Mouse (Mus musculus): ENCODE data around the gene 4931406P16Rik. TPM values are rescaled to one million over a fixed set of nuclear protein-coding genes. Genes with fewer than 3 reads are reported as not detected.

4931406P16Rik gene
- total and polyA plus RNA-seq, 3 experiments = 23.5 to 45.7 (median 25.5) TPM

DNA sequence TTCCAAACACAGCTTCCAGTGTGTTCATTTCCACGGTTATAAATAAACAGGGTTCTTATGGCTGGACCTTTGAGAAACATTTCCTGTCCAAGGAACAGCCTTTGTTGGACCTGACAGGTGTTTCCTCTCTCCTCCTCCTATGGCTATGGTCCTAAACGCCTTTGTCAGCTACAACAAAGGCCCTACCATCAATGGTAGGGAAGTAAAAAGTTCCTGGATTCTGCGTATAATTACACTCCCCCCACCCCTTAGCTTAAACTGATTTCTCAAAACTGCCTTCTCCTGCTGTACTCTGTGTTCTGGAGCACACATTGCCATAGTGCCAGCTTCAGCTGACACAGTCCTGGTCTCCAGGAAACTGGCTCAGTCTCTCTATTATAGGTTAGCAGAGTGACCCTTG, 58.2 kb downstream of the 4931406P16Rik start:
- TF ChIP-seq GATA2 (IDR thresholded peaks at IDR 0.05; ENCODE audit: borderline replicate concordance, low read depth, low read length) = no peak
- no peak for TF ChIP-seq POLR2AphosphoS5 (IDR thresholded peaks at IDR 0.05; ENCODE audit: insufficient replicate concordance, low read depth, low read length)
- no peak for TF ChIP-seq CTCF (IDR thresholded peaks at IDR 0.05; ENCODE audit: low read depth, low read length)
- TF ChIP-seq TAL1 (conservative IDR thresholded peaks at IDR 0.05; ENCODE audit: low read depth, low read length) = no peak
- no peak for TF ChIP-seq GATA1 (IDR thresholded peaks at IDR 0.05; ENCODE audit: borderline replicate concordance, low read length)
- no peak for DNase-seq (ENCODE audit: low spot score)
- peaks cover 80% of the 10 kb centered on the region for H3K36me3 ChIP-seq (replicated peaks)
- H3K4me3 ChIP-seq (ENCODE audit: low read depth, low read length) = no peak overlapping the region
- no peaks in the 10 kb centered on the region for H3K9me3 ChIP-seq (replicated peaks)
- ATAC-seq (ENCODE audit: extremely low read depth, insufficient number of reproducible peaks, low FRiP score, poor library complexity, severe bottlenecking) = no peak
- no peaks in the 10 kb centered on the region for H3K27me3 ChIP-seq (ENCODE audit: insufficient read depth, low read length)
- H3K4me1 ChIP-seq (ENCODE audit: insufficient read depth, low read depth, low read length) = peaks cover 3% of the 10 kb centered on the region; the same call in 1 of the 2 replicates

DNA sequence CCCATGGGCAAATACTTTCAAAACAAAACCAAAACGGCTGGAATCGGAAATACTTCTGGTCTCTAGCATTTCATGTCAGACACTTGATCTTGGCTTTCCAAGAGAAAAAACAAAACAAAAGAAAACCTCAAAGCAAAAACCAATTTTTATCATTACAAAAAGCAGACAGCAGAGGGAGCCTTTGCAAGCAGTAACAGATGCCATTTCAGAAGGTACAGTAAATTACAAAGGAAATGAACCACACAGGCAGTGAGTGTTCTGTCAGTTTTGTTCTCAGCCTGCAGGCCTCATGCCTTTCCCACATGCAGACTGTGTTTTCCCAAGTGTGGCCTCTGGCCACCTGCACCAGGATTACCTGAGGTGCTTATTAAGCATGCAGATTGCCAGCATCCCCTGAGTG, 61.3 kb downstream of the 4931406P16Rik start:
- Histone ChIP-seq H3K9me3 (replicated peaks) (no peaks in the 10 kb centered on the region), H3K4me1 (ENCODE audit: insufficient read depth, low read depth, low read length) (peaks cover 3% of the 10 kb centered on the region; the same call in 1 of the 2 replicates), H3K27me3 (ENCODE audit: insufficient read depth, low read length) (no peaks in the 10 kb centered on the region), H3K36me3 (replicated peaks) (peaks cover 78% of the 10 kb centered on the region), H3K4me3 (ENCODE audit: low read depth, low read length) (no peak overlapping the region)
- TF ChIP-seq GATA1 (IDR thresholded peaks at IDR 0.05; ENCODE audit: borderline replicate concordance, low read length) (no peak), TAL1 (conservative IDR thresholded peaks at IDR 0.05; ENCODE audit: low read depth, low read length) (no peak), POLR2AphosphoS5 (IDR thresholded peaks at IDR 0.05; ENCODE audit: insufficient replicate concordance, low read depth, low read length) (no peak), CTCF (IDR thresholded peaks at IDR 0.05; ENCODE audit: low read depth, low read length) (no peak), GATA2 (IDR thresholded peaks at IDR 0.05; ENCODE audit: borderline replicate concordance, low read depth, low read length) (no peak)
- DNase-seq (ENCODE audit: low spot score) = no peak
- ATAC-seq (ENCODE audit: extremely low read depth, insufficient number of reproducible peaks, low FRiP score, poor library complexity, severe bottlenecking) = no peak

DNA sequence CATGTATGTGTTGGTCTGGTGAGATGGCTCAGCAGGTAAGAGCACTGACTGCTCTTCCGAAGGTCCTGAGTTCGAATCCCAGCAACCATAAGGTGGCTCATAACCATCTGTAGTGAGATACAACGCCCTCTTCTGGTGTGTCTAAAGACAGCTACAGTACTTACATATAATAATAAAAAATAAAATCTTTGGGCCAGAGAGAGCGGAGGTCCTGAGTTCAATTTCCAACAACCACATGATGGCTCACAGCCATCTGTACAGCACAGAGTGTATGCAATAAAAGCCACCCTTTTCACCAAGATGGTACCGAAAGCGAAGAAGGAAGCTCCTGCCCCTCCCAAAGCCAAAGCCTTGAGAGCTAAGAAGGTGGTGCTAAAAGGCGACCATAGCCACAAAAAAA, 62.6 kb downstream of the 4931406P16Rik start, which contains the start of gene Gm6096:
Gm6096 (plus strand) TSS at position 301 of the 400 bp plus-strand sequence.
- peaks cover 3% of the 10 kb centered on the region; the same call in 1 of the 2 replicates for H3K4me1 ChIP-seq (ENCODE audit: insufficient read depth, low read depth, low read length)
- DNase-seq (ENCODE audit: low spot score) (no peak), ATAC-seq (ENCODE audit: extremely low read depth, insufficient number of reproducible peaks, low FRiP score, poor library complexity, severe bottlenecking) (no peak)
- H3K27me3 ChIP-seq (ENCODE audit: insufficient read depth, low read length) = no peaks in the 10 kb centered on the region
- no peak within 1 kb of the TSS for H3K4me3 ChIP-seq (ENCODE audit: low read depth, low read length)
- TF ChIP-seq POLR2AphosphoS5 (IDR thresholded peaks at IDR 0.05; ENCODE audit: insufficient replicate concordance, low read depth, low read length) = no peak
- no peak for TF ChIP-seq CTCF (IDR thresholded peaks at IDR 0.05; ENCODE audit: low read depth, low read length)
- no peak for TF ChIP-seq TAL1 (conservative IDR thresholded peaks at IDR 0.05; ENCODE audit: low read depth, low read length)
- no peak for TF ChIP-seq GATA2 (IDR thresholded peaks at IDR 0.05; ENCODE audit: borderline replicate concordance, low read depth, low read length)
- no peak for TF ChIP-seq GATA1 (IDR thresholded peaks at IDR 0.05; ENCODE audit: borderline replicate concordance, low read length)
- no peaks in the 10 kb centered on the region for H3K9me3 ChIP-seq (replicated peaks)
- peaks cover 78% of the 10 kb centered on the region for H3K36me3 ChIP-seq (replicated peaks)

DNA sequence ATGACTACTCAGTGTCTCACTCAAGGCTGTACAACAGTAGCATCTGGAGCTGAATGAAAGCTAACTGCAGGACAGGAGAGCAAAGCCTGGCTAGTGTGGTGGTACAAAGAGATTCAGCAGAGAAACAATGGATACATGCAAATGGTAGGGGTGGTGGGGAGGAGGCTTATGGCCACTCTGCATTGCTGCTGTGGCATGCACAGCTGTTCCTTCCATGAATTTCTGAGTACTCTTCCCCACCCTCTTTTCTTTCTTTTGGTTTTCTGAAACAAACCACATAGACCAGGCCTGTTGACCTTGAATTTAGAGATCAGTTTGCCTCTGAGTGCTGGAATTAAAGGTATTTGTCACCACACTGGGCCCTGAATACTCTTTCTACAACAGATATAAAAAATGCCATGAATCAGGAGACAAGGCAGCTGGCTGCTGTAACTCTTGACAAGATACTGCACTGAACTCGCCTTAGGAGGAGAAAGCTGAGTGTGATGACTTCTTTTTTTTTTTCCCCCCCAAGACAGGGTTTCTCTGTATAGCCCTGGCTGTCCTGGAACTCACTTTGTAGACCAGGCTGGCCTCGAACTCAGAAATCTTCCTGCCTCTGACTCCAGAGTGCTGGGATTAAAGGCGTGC, 66.4 kb downstream of the 4931406P16Rik start:
- TF ChIP-seq GATA2 (IDR thresholded peaks at IDR 0.05; ENCODE audit: borderline replicate concordance, low read depth, low read length) (no peak), TAL1 (conservative IDR thresholded peaks at IDR 0.05; ENCODE audit: low read depth, low read length) (no peak), GATA1 (IDR thresholded peaks at IDR 0.05; ENCODE audit: borderline replicate concordance, low read length) (no peak), POLR2AphosphoS5 (IDR thresholded peaks at IDR 0.05; ENCODE audit: insufficient replicate concordance, low read depth, low read length) (no peak), CTCF (IDR thresholded peaks at IDR 0.05; ENCODE audit: low read depth, low read length) (no peak)
- no peak overlapping the region for H3K4me3 ChIP-seq (ENCODE audit: low read depth, low read length)
- no peaks in the 10 kb centered on the region for H3K27me3 ChIP-seq (ENCODE audit: insufficient read depth, low read length)
- peaks cover 3% of the 10 kb centered on the region; the same call in 1 of the 2 replicates for H3K4me1 ChIP-seq (ENCODE audit: insufficient read depth, low read depth, low read length)
- ATAC-seq (ENCODE audit: extremely low read depth, insufficient number of reproducible peaks, low FRiP score, poor library complexity, severe bottlenecking) (no peak), DNase-seq (ENCODE audit: low spot score) (no peak)
- no peaks in the 10 kb centered on the region for H3K9me3 ChIP-seq (replicated peaks)
- peaks cover 84% of the 10 kb centered on the region for H3K36me3 ChIP-seq (replicated peaks)

DNA sequence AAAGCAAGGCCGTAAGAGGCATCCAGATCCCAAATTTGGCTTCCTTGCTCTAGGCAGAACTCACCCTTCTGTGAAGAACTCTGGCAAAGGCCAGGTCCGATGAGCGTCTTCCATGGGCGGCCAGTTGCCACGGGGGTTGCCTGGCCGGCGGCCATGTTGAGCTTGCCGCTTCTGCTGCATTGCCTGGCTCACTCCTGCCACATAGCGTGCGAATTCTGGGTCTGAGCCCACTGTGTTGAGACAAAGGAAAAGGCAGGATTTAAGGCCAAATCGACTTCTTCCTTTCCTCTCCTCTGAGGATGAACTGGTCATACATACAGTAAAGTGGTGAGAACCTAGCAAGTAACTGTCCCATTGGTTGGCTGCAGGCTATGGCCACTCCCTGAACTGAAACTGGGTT, 71.2 kb downstream of the 4931406P16Rik start:
- H3K4me1 ChIP-seq (ENCODE audit: insufficient read depth, low read depth, low read length) = peaks cover under 1% of the 10 kb centered on the region; the same call in 1 of the 2 replicates
- DNase-seq (ENCODE audit: low spot score) = no peak
- no peak for ATAC-seq (ENCODE audit: extremely low read depth, insufficient number of reproducible peaks, low FRiP score, poor library complexity, severe bottlenecking)
- H3K4me3 ChIP-seq (ENCODE audit: low read depth, low read length) = no peak overlapping the region
- peaks cover 86% of the 10 kb centered on the region for H3K36me3 ChIP-seq (replicated peaks)
- TF ChIP-seq GATA2 (IDR thresholded peaks at IDR 0.05; ENCODE audit: borderline replicate concordance, low read depth, low read length) = no peak
- TF ChIP-seq GATA1 (IDR thresholded peaks at IDR 0.05; ENCODE audit: borderline replicate concordance, low read length) = no peak
- no peak for TF ChIP-seq CTCF (IDR thresholded peaks at IDR 0.05; ENCODE audit: low read depth, low read length)
- TF ChIP-seq TAL1 (conservative IDR thresholded peaks at IDR 0.05; ENCODE audit: low read depth, low read length) = no peak
- no peak for TF ChIP-seq POLR2AphosphoS5 (IDR thresholded peaks at IDR 0.05; ENCODE audit: insufficient replicate concordance, low read depth, low read length)
- no peaks in the 10 kb centered on the region for H3K27me3 ChIP-seq (ENCODE audit: insufficient read depth, low read length)
- no peaks in the 10 kb centered on the region for H3K9me3 ChIP-seq (replicated peaks)

DNA sequence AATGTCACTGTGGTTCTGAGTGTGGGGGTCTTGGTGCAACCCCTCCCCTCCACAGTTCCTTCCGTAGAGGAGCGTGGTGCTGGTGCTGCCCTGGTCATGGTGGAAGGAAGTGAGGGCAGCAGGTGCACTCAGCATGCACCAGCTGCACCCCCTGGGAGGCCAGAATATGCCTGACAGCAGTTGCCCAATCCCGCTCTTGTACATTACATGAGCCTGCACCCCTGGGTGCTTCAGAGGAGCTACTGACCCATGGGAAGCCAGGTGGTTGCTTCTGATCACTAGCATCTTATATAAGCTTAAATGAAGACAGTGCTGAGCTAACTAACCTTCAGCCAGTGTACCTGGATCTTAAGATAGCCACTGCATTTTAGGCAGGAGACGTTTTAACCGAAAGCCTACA, 75.3 kb downstream of the 4931406P16Rik start:
- DNase-seq (ENCODE audit: low spot score) (no peak), ATAC-seq (ENCODE audit: extremely low read depth, insufficient number of reproducible peaks, low FRiP score, poor library complexity, severe bottlenecking) (no peak)
- Histone ChIP-seq H3K27me3 (ENCODE audit: insufficient read depth, low read length) (no peaks in the 10 kb centered on the region), H3K4me1 (ENCODE audit: insufficient read depth, low read depth, low read length) (peaks cover 29% of the 10 kb centered on the region), H3K9me3 (replicated peaks) (no peaks in the 10 kb centered on the region), H3K36me3 (replicated peaks) (peaks cover 69% of the 10 kb centered on the region), H3K4me3 (ENCODE audit: low read depth, low read length) (no peak overlapping the region)
- TF ChIP-seq POLR2AphosphoS5 (IDR thresholded peaks at IDR 0.05; ENCODE audit: insufficient replicate concordance, low read depth, low read length) (no peak), TAL1 (conservative IDR thresholded peaks at IDR 0.05; ENCODE audit: low read depth, low read length) (no peak), GATA1 (IDR thresholded peaks at IDR 0.05; ENCODE audit: borderline replicate concordance, low read length) (no peak), CTCF (IDR thresholded peaks at IDR 0.05; ENCODE audit: low read depth, low read length) (no peak), GATA2 (IDR thresholded peaks at IDR 0.05; ENCODE audit: borderline replicate concordance, low read depth, low read length) (no peak)
